Mouse (Mus musculus) liver, adult 2 months (tissue): ENCODE measurements around the gene Btnl10. TPM values are rescaled to one million over a fixed set of nuclear protein-coding genes. Genes with fewer than 3 reads are reported as not detected.

Experiments used
- DNase-seq: peaks from one replicate; pipeline ENCODE4 v3.0.0-alpha.2; 2011; ENCODE audit warnings: low read depth, low spot score; ENCODE audit errors: extremely low read depth
- H3K27ac ChIP-seq: fragments of 200-500 bp; replicated peaks from 2 replicates; pipeline ENCODE4 v1.5.1; 2012; ENCODE audit warnings: low read depth, mild to moderate bottlenecking, control low read depth, inconsistent platforms, low read length; ENCODE audit not compliant: insufficient read depth
- H3K27me3 ChIP-seq: fragments of 200-500 bp; 2 replicates; pipeline ENCODE4 v1.6.1; 2012; ENCODE audit warnings: mild to moderate bottlenecking, moderate library complexity, low read length, inconsistent platforms; ENCODE audit not compliant: control insufficient read depth, insufficient read depth
- H3K36me3 ChIP-seq: fragments of 200-500 bp; 2 replicates; pipeline ENCODE4 v1.6.1; 2012; ENCODE audit warnings: low read length, inconsistent platforms; ENCODE audit not compliant: control insufficient read depth, insufficient read depth
- H3K4me1 ChIP-seq: fragments of 200-500 bp; 2 replicates; pipeline ENCODE4 v1.6.1; 2011; ENCODE audit warnings: low read length; ENCODE audit not compliant: control insufficient read depth, insufficient read depth
- H3K4me3 ChIP-seq: fragments of 200-500 bp; 2 replicates; pipeline ENCODE4 v1.5.1; 2011; ENCODE audit warnings: low read depth, mild to moderate bottlenecking, control low read depth, low read length, moderate library complexity; ENCODE audit not compliant: insufficient read depth
- H3K79me2 ChIP-seq: fragments of 200-500 bp; 2 replicates; pipeline ENCODE4 v1.6.1; 2012; ENCODE audit warnings: inconsistent platforms, mild to moderate bottlenecking, low read length, moderate library complexity; ENCODE audit not compliant: control insufficient read depth, insufficient read depth
- H3K9ac ChIP-seq: fragments of 200-500 bp; 2 replicates; pipeline ENCODE4 v1.6.1; 2012; ENCODE audit warnings: low read depth, mild to moderate bottlenecking, control low read depth, inconsistent platforms, low read length
- CTCF ChIP-seq: fragments of 200-500 bp; IDR thresholded peaks from 2 replicates; pipeline ENCODE4 v1.5.1; 2011; ENCODE audit warnings: low read depth, low read length, control low read depth
- POLR2A ChIP-seq: fragments of 200-500 bp; IDR thresholded peaks from 2 replicates; pipeline ENCODE4 v1.6.1; 2011; ENCODE audit warnings: low read length, control low read depth; ENCODE audit not compliant: insufficient read depth; ENCODE audit errors: extremely low read depth
- WGBS: fragments of 180-500 bp; shearing (Covaris S2); methylation state at CpG from one replicate; pipeline ENCODE4 v1.1.7; 2018; 5-methylcytosine and 5-hydroxymethylcytosine counted together
- polyA plus RNA-seq: library from polyadenylated mRNA; depleted of rRNA; stranded (reverse); fragments of >200 nt; gene quantifications from 2 replicates; pipeline ENCODE4 v1.2.3, GENCODE M21; 2012; rRNA removed
- total RNA-seq: library from RNA; depleted of rRNA; stranded (reverse); fragments of >200 nt; gene quantifications from 2 replicates; pipeline ENCODE4 v1.2.3, GENCODE M21; 2014; rRNA removed

Gene Btnl10
- total and polyA plus RNA-seq, 2 experiments: not detected

GRCm38 (mm10) chr11:58971796-58972195 lies 54.1 kb downstream of the Btnl10 start:
- 91% methylated on average over 3 of the region's 3 CpGs for WGBS
- H3K36me3 ChIP-seq: no peaks in the 10 kb centered on the region
- H3K27me3 ChIP-seq: no peaks in the 10 kb centered on the region
- H3K4me3 ChIP-seq: no peak overlapping the region
- H3K9ac ChIP-seq: no peak overlapping the region
- TF ChIP-seq CTCF (no peak), POLR2A (no peak)
- no peak overlapping the region for H3K27ac ChIP-seq
- no peaks in the 10 kb centered on the region for H3K4me1 ChIP-seq
- DNase-seq: no peak
- no peaks in the 10 kb centered on the region for H3K79me2 ChIP-seq

GRCm38 (mm10) chr11:58974414-58974813 lies 56.7 kb downstream of the Btnl10 start:
- Histone ChIP-seq H3K4me3 (no peak overlapping the region), H3K36me3 (no peaks in the 10 kb centered on the region), H3K27me3 (no peaks in the 10 kb centered on the region), H3K27ac (no peak overlapping the region), H3K9ac (no peak overlapping the region), H3K4me1 (0 out of 2 replicates have a peak, but pooled peaks cover 2% of the 10 kb centered on the region), H3K79me2 (peaks cover 5% of the 10 kb centered on the region; the same call in 1 of the 2 replicates)
- TF ChIP-seq POLR2A (no peak), CTCF (no peak)
- WGBS: 76% methylated on average over 3 of the region's 3 CpGs
- DNase-seq: no peak

Other genes starting within 250 kb of the Btnl10 start
- not detected in 2 replicates for gene Olfr320, start 236.8 kb upstream of the Btnl10 start, total RNA-seq
- gene Olfr320, start 236.8 kb upstream of the Btnl10 start, polyA plus RNA-seq: not detected in 2 replicates
- not detected in 2 replicates for gene Olfr319, start 218.7 kb upstream of the Btnl10 start, total RNA-seq
- not detected in 2 replicates for gene Olfr319, start 218.7 kb upstream of the Btnl10 start, polyA plus RNA-seq
- gene Olfr318, start 193.9 kb upstream of the Btnl10 start, total RNA-seq: not detected in 2 replicates
- gene Olfr318, start 193.9 kb upstream of the Btnl10 start, polyA plus RNA-seq: not detected in 2 replicates
- gene Olfr317, start 178.7 kb upstream of the Btnl10 start, total RNA-seq: not detected in 2 replicates
- not detected in 2 replicates for gene Olfr317, start 178.7 kb upstream of the Btnl10 start, polyA plus RNA-seq
- gene Olfr316, start 165.2 kb upstream of the Btnl10 start, total RNA-seq: not detected in 2 replicates
- gene Olfr316, start 165.2 kb upstream of the Btnl10 start, polyA plus RNA-seq: not detected in 2 replicates
- not detected in 2 replicates for gene Olfr315, start 144.7 kb upstream of the Btnl10 start, total RNA-seq
- gene Olfr315, start 144.7 kb upstream of the Btnl10 start, polyA plus RNA-seq: not detected in 2 replicates
- gene Olfr314, start 135.0 kb upstream of the Btnl10 start, total RNA-seq: not detected in 2 replicates
- gene Olfr314, start 135.0 kb upstream of the Btnl10 start, polyA plus RNA-seq: not detected in 2 replicates
- not detected in 2 replicates for gene Fam183b, start 115.9 kb upstream of the Btnl10 start, total RNA-seq
- gene Fam183b, start 115.9 kb upstream of the Btnl10 start, polyA plus RNA-seq: not detected in 2 replicates
- gene Olfr313, start 102.9 kb upstream of the Btnl10 start, total RNA-seq: not detected in 2 replicates
- gene Olfr313, start 102.9 kb upstream of the Btnl10 start, polyA plus RNA-seq: not detected in 2 replicates
- not detected in 2 replicates for gene Olfr312, start 88.7 kb upstream of the Btnl10 start, total RNA-seq
- not detected in 2 replicates for gene Olfr312, start 88.7 kb upstream of the Btnl10 start, polyA plus RNA-seq
- gene Olfr311, start 78.7 kb upstream of the Btnl10 start, total RNA-seq: not detected in 2 replicates
- not detected in 2 replicates for gene Olfr311, start 78.7 kb upstream of the Btnl10 start, polyA plus RNA-seq
- gene Gm12258, start 70.8 kb upstream of the Btnl10 start, total RNA-seq: 2.5 and 3.5 TPM in 2 replicates
- 0.92 and 1.2 TPM in 2 replicates for gene Gm12258, start 70.8 kb upstream of the Btnl10 start, polyA plus RNA-seq
- gene 2810021J22Rik, start 50.7 kb upstream of the Btnl10 start, total RNA-seq: 1.3 TPM in 2 replicates
- gene 2810021J22Rik, start 50.7 kb upstream of the Btnl10 start, polyA plus RNA-seq: 1.8 and 2.6 TPM in 2 replicates
- gene Zfp39, start 13.7 kb upstream of the Btnl10 start, total RNA-seq: 4.5 and 4.9 TPM in 2 replicates
- 0.56 and 0.66 TPM in 2 replicates for gene Zfp39, start 13.7 kb upstream of the Btnl10 start, polyA plus RNA-seq
- 63.7 and 78.6 TPM in 2 replicates for gene Rnf187, start 21.0 kb downstream of the Btnl10 start, total RNA-seq
- 122 and 134 TPM in 2 replicates for gene Rnf187, start 21.0 kb downstream of the Btnl10 start, polyA plus RNA-seq
- gene Hist3h2ba, start 31.0 kb downstream of the Btnl10 start, total RNA-seq: 0.37 and 1.1 TPM in 2 replicates
- not detected in 2 replicates for gene Hist3h2ba, start 31.0 kb downstream of the Btnl10 start, polyA plus RNA-seq
- gene Hist3h2a, start 36.8 kb downstream of the Btnl10 start, total RNA-seq: 7.8 and 8.1 TPM in 2 replicates
- gene Hist3h2a, start 36.8 kb downstream of the Btnl10 start, polyA plus RNA-seq: 2.0 and 2.7 TPM in 2 replicates
- gene Trim17, start 36.8 kb downstream of the Btnl10 start, total RNA-seq: under 0.01 TPM in 1 of 2 replicates, not detected in the other
- gene Trim17, start 36.8 kb downstream of the Btnl10 start, polyA plus RNA-seq: 0.04 TPM in 2 replicates
- 12.4 and 13.4 TPM in 2 replicates for gene Trim11, start 60.2 kb downstream of the Btnl10 start, total RNA-seq
- gene Trim11, start 60.2 kb downstream of the Btnl10 start, polyA plus RNA-seq: 14.4 and 22.4 TPM in 2 replicates
- gene Obscn, start 218.5 kb downstream of the Btnl10 start, total RNA-seq: 0.07 and 0.83 TPM in 2 replicates
- 0.02 and 0.07 TPM in 2 replicates for gene Obscn, start 218.5 kb downstream of the Btnl10 start, polyA plus RNA-seq
- gene Iba57, start 245.8 kb downstream of the Btnl10 start, total RNA-seq: 5.3 and 6.4 TPM in 2 replicates
- gene Iba57, start 245.8 kb downstream of the Btnl10 start, polyA plus RNA-seq: 6.8 and 7.3 TPM in 2 replicates